ENCODE assay signal across 19 mouse cellular contexts in the genomic region with DNA sequence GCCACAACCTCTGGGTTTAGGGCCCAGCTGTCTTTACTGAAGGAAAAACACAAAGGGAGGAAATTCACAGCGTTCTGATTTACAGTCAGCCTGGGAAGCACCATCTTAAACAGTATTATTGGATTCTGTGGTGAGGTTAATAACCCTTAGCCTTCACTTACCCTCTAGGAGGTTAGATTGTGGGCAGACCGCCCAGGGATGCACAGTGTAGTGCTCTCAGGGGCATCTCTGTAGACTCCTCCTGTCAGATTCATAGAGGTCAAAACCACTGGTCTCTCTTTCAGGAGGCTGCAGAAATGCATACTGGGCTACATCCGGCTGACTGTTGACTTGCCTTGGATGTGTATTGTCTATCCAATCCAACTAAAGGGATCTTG.
DNase-seq lines count a peak whose midpoint lies in the region; ATAC-seq and TF ChIP-seq lines count a peak whose summit lies in the region.
"Had no signal": no experiment of that assay in that cellular context is flagged by ENCODE, and none has a peak within 500 bp of the region (broad histone marks: within the 10 kb centered on the region; RNA-seq: fewer than 3 reads in every experiment).

No protein-coding gene starts in this region.

- H3K27ac ChIP-seq in gastrocnemius, adult 2 months = 0 out of 2 replicates have a peak overlapping the region, but pooled peaks have one; percentile 28
- H3K27ac ChIP-seq in kidney, adult 2 months (ENCODE audit: insufficient read depth, low read depth, low read length) = no peak overlapping the region
- H3K27ac ChIP-seq in brown adipose tissue, adult 24 weeks (replicated peaks; ENCODE audit: low read depth, low read length) = 0 out of 2 replicates have a peak overlapping the region, but pooled peaks have one; percentile 30
- H3K27ac ChIP-seq in small intestine, adult 2 months (ENCODE audit: insufficient read depth, low read depth, low read length) = peak overlapping the region; percentile 77; the same call in 1 of the 2 replicates
- H3K27ac ChIP-seq: forebrain, embryonic 15.5 days; hindbrain, embryonic 12.5 days; midbrain, embryonic 15.5 days had no signal

- no peak for TF ChIP-seq POLR2A in kidney, adult 2 months (IDR thresholded peaks at IDR 0.05; ENCODE audit: low read depth, low read length)
- TF ChIP-seq POLR2A in small intestine, adult 2 months (IDR thresholded peaks at IDR 0.05; ENCODE audit: low read depth, low read length) = no peak

- no peak for DNase-seq in gastrocnemius, adult 2 months
- no peak for DNase-seq in gastrocnemius, postnatal 36 days
- peak; percentile 35 for DNase-seq in kidney, postnatal 10 days
- DNase-seq in kidney, adult 2 months = no peak
- DNase-seq: adrenal gland, postnatal 14 days; cerebellum, adult 11 months; cerebellum, adult 9-11 months; gastrocnemius, postnatal 14 days; heart, postnatal 10 days; kidney, adult 11 months; lung, embryonic 14.5 days; right cerebral cortex, postnatal 14 days had no signal

- H3K27me3 ChIP-seq in kidney, adult 2 months (replicated peaks; ENCODE audit: control insufficient read depth, insufficient read depth, low read length) = no peaks in the 10 kb centered on the region
- H3K27me3 ChIP-seq in small intestine, adult 2 months (ENCODE audit: control insufficient read depth, insufficient read depth, low read length) = no peaks in the 10 kb centered on the region
- H3K27me3 ChIP-seq: forebrain, embryonic 15.5 days; heart, embryonic 12.5 days; hindbrain, embryonic 12.5 days; midbrain, embryonic 15.5 days had no signal

- no peaks in the 10 kb centered on the region for H3K36me3 ChIP-seq in kidney, adult 2 months (ENCODE audit: control insufficient read depth, insufficient read depth, low read length)
- H3K36me3 ChIP-seq in small intestine, adult 2 months (ENCODE audit: control insufficient read depth, insufficient read depth, low read length) = no peaks in the 10 kb centered on the region
- H3K36me3 ChIP-seq: forebrain, embryonic 15.5 days; hindbrain, embryonic 12.5 days; midbrain, embryonic 15.5 days had no signal

- 61% methylated on average over 3 of the region's 3 CpGs for WGBS in kidney, adult 2 months
- whole genome bisulfite sequencing in small intestine, adult 2 months = 75% methylated on average over 3 of the region's 3 CpGs

- ATAC-seq in megakaryocyte, adult 5-6 weeks (ENCODE audit: poor library complexity, severe bottlenecking) = no peak
- ATAC-seq: forebrain, embryonic 15.5 days; midbrain, embryonic 15.5 days had no signal

- no peak overlapping the region for H3K4me3 ChIP-seq in gastrocnemius, adult 2 months
- no peak overlapping the region for H3K4me3 ChIP-seq in kidney, adult 2 months (ENCODE audit: insufficient read depth, low read depth, low read length)
- no peak overlapping the region for H3K4me3 ChIP-seq in brown adipose tissue, adult 24 weeks (ENCODE audit: insufficient read depth, low read depth, low read length)
- H3K4me3 ChIP-seq in small intestine, adult 2 months (ENCODE audit: low read depth, low read length) = no peak overlapping the region
- H3K4me3 ChIP-seq: forebrain, embryonic 15.5 days; heart, embryonic 12.5 days; hindbrain, embryonic 12.5 days; midbrain, embryonic 15.5 days had no signal

- no peak for TF ChIP-seq CTCF in gastrocnemius, adult 2 months (IDR thresholded peaks at IDR 0.05)
- no peak for TF ChIP-seq CTCF in kidney, adult 2 months (conservative IDR thresholded peaks at IDR 0.05; ENCODE audit: insufficient read depth, insufficient read length, low read depth, low read length)
- TF ChIP-seq CTCF in small intestine, adult 2 months (IDR thresholded peaks at IDR 0.05; ENCODE audit: extremely low read depth, insufficient read length, insufficient replicate concordance, low read depth, low read length) = no peak

- intact Hi-C loops in gastrocnemius, adult 2 months (cut with DNase I) = no loop called here
- intact Hi-C loops in gastrocnemius, postnatal 36 days (cut with DNase I) = no loop called here

- H3K4me1 ChIP-seq in kidney, adult 2 months (ENCODE audit: control insufficient read depth, insufficient read depth, low read length) = no peaks in the 10 kb centered on the region; the same call in 1 of the 2 replicates
- peaks cover 6% of the 10 kb centered on the region for H3K4me1 ChIP-seq in brown adipose tissue, adult 24 weeks (ENCODE audit: control insufficient read depth, insufficient read depth, insufficient read length, low read length)
- H3K4me1 ChIP-seq in small intestine, adult 2 months (ENCODE audit: control insufficient read depth, insufficient read depth, insufficient read length, low read length) = peaks cover 5% of the 10 kb centered on the region; the same call in 1 of the 2 replicates
- H3K4me1 ChIP-seq: forebrain, embryonic 15.5 days; hindbrain, embryonic 12.5 days had no signal
